Mouse (Mus musculus): Measurements from ENCODE around the gene Lck.

DNA sequence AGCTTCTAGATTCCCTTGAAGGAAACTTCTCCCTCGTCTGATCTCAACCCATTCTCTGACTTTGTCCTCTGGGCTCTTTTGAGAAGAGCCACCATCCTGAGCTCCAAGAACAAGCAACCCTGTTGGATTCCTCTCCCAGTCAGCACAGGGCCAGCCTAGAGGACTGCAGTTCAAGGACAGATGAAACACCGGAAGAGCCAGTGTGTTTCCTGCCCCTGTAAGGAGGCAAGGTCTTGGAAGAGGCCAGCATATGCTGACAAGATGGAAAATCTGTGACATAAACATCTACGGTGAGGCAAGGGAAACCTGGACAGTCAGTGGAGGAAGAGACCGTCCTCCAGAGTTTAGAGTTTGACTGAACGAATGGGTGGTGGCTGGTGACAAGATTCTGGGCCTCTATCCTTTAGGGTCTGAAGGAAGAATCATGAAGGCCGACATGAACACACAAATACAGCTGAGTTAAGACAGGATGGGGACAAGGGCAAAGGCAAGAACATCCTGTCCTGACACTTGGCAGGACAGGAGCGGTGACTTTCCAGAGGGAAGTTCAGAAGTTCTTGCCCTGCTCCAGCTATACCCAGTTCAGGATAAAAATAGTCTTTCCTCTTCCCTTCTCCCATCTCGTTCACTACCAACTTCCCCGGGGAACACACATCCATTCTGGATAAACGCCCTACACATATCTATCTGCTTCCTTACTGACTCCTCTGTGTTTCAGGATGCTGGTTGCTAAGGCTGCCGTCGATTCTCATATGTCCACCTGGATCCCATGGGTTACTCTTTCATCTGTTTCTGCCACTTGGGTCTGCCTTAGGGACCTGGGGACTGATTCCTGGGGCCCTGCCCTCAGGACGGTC lies 977 bp downstream of the Lck start:
- no peak for TF ChIP-seq CTCF (conservative IDR thresholded peaks at IDR 0.05; ENCODE audit: low read length)
- TF ChIP-seq NANOG (IDR thresholded peaks at IDR 0.05; ENCODE audit: borderline replicate concordance, low read length): no peak

Measured in E14TG2a.4 (cell line).